Mouse (Mus musculus): ENCODE data around the gene Supt6. TPM values are rescaled to one million over a fixed set of nuclear protein-coding genes. Genes with fewer than 3 reads are reported as not detected.
A peak's percentile ranks its signal among the peaks of the same experiment; 100 is the strongest.
"Not testable (repeated sequence)": the region's sequence is repeated elsewhere in the genome, so short reads cannot be mapped to it uniquely, and the experiment has no call there.

Supt6 gene
- polyA plus RNA-seq, 1 experiment from 2014 or later, result 11.1 TPM

DNA sequence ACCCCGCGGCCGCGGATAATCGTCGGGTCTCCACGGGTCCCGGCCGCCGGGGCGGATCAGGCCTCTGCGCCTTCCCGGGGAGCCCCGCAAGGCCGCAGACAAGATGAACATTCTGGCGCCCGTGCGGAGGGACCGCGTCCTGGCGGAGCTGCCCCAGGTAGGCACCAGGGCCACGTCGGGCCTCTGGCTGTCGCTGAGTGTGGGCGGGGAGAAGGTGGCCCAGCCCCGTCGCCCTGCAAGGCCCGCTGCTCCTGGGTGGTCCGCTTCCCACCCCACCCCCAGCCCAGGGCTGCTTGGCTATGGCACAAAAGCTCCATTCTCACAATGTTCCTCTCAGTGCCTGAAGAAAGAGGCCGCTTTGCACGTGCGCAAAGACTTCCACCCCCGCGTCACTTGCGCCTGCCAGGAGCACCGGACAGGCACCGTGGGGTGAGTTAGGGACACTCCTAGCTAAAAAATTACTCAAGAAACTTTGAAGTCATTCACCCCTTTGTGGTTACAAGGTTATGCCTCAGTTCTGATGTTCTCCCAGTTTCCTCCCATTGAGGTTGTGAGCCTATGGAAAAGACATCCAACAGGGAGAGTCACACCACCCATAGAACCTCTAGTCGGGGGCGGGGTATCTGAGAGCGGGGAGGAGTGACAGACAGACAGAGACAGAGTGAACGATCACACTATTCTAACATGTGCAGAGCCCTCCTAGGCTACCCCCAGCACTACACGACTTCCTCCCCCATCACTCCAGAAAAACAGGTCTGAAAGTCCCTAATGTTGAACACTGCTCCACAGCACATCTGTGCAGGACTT is 56.4 kb downstream of the Supt6 start:
- H3K36me3 ChIP-seq (ENCODE audit: control insufficient read depth, insufficient read depth, low read length), result peaks cover 7% of the 10 kb centered on the region
- H3K9me3 ChIP-seq (ENCODE audit: control insufficient read depth, low read length), result no peaks in the 10 kb centered on the region
- peak overlapping the region; percentile 96 for H3K27ac ChIP-seq (replicated peaks)
- DNase-seq (ENCODE audit: low spot score), result peak; percentile 75
- H3K27me3 ChIP-seq (ENCODE audit: control insufficient read depth, insufficient read depth, low read length), result no peaks in the 10 kb centered on the region
- H3K4me2 ChIP-seq (replicated peaks; ENCODE audit: low read depth), result peak overlapping the region; percentile 88
- TF ChIP-seq EP300 (optimal IDR thresholded peaks at IDR 0.05), result no peak
- no peak for TF ChIP-seq CTCF (IDR thresholded peaks at IDR 0.05; ENCODE audit: low read depth)
- H3K4me3 ChIP-seq (ENCODE audit: low read depth, low read length), result peak overlapping the region; percentile 72
- peak overlapping the region; percentile 82 for H3K9ac ChIP-seq (ENCODE audit: low read length)
- ATAC-seq (ENCODE audit: low FRiP score, low TSS enrichment), result peak; percentile 65
- H3K4me1 ChIP-seq (replicated peaks; ENCODE audit: control insufficient read depth, insufficient read depth), result no peaks in the 10 kb centered on the region
- WGBS, result under 1% methylated on average over 42 of the region's 42 CpGs

GRCm38 (mm10) chr11:78188331-78189233 is 57.2 kb downstream of the Supt6 start, which contains the start of gene Rab34:
TSS of gene Rab34 (plus strand) at chr11:78188430.
- peak; percentile 77 for ATAC-seq (ENCODE audit: low FRiP score, low TSS enrichment)
- Histone ChIP-seq H3K4me3 (ENCODE audit: low read depth, low read length) (peak within 1 kb of the TSS; percentile 72), H3K27me3 (ENCODE audit: control insufficient read depth, insufficient read depth, low read length) (no peaks in the 10 kb centered on the region), H3K9me3 (ENCODE audit: control insufficient read depth, low read length) (no peaks in the 10 kb centered on the region), H3K27ac (replicated peaks) (peak within 1 kb of the TSS; percentile 96), H3K36me3 (ENCODE audit: control insufficient read depth, insufficient read depth, low read length) (peaks cover 7% of the 10 kb centered on the region), H3K9ac (ENCODE audit: low read length) (peak within 1 kb of the TSS; percentile 82), H3K4me2 (replicated peaks; ENCODE audit: low read depth) (peak within 1 kb of the TSS; percentile 88), H3K4me1 (replicated peaks; ENCODE audit: control insufficient read depth, insufficient read depth) (no peaks in the 10 kb centered on the region)
- peak; percentile 77 for DNase-seq (ENCODE audit: low spot score)
- WGBS, result under 1% methylated on average over 78 of the region's 80 CpGs
- no peak; the same call in 1 of the 2 replicates for TF ChIP-seq CTCF (IDR thresholded peaks at IDR 0.05; ENCODE audit: low read depth)
- TF ChIP-seq EP300 (optimal IDR thresholded peaks at IDR 0.05), result no peak

- not testable (repeated sequence) for H3K27me3 ChIP-seq (ENCODE audit: control insufficient read depth, insufficient read depth, low read length); H3K9me3 ChIP-seq (ENCODE audit: control insufficient read depth, low read length); H3K4me1 ChIP-seq (replicated peaks; ENCODE audit: control insufficient read depth, insufficient read depth); H3K27ac ChIP-seq (replicated peaks); H3K4me3 ChIP-seq (ENCODE audit: low read depth, low read length); H3K4me2 ChIP-seq (replicated peaks; ENCODE audit: low read depth); H3K9ac ChIP-seq (ENCODE audit: low read length); ATAC-seq (ENCODE audit: low FRiP score, low TSS enrichment); H3K36me3 ChIP-seq (ENCODE audit: control insufficient read depth, insufficient read depth, low read length); DNase-seq (ENCODE audit: low spot score)
- 91% methylated on average over 6 of the region's 6 CpGs for WGBS
These were observed 61.1 kb downstream of the Supt6 start for GRCm38 (mm10) chr11:78184702-78185101.

GRCm38 (mm10) chr11:78183884-78184514 is 61.8 kb downstream of the Supt6 start:
- no peak overlapping the region for H3K27ac ChIP-seq (replicated peaks)
- H3K27me3 ChIP-seq (ENCODE audit: control insufficient read depth, insufficient read depth, low read length), result no peaks in the 10 kb centered on the region

DNA sequence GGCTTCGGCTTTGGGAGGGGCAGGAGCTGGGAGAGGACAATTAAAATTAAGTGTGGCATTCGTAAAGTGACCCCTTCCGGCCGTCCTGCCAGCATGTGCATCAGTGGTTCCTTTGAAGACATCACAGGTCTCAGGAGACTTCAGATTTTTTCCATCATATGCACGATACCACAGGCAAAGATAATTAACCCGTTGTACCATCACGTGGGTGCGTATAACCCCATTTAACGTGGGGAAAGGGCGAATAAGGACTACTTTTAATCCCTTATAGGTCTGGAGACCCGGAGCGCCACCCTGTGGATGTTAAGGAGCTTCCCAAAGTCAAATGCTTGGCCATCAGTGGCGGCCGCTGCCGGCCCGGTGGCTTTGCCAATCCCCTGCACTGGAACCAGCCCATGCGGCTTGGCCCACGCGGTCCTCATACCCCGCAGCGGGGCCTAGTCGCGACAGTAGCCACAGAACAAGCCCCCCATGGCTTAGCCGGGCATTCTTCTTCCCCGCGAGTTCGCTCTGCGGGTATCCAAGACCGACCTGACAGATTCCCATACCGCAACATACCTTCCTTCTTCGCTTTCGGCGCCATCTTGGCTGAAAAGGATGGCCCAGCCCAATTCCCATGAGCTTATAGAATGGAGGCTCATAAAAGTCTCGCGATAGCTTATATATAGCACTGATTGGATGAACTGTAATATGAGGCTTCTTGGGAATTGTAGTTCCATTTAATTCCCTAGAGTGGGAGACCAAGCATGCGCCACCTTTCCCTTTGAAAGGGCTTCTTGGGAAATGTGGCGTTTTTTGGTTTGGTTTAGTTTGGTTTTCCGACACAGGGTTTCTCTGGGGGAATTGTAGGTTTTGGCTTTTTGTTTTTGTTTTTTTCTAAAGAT is 62.6 kb downstream of the Supt6 start, which contains the start of gene Rpl23a:
TSS of gene Rpl23a (minus strand) at position 624 of the 884 bp plus-strand sequence.
- Histone ChIP-seq H3K9ac (ENCODE audit: low read length) (peak within 1 kb of the TSS; percentile 91), H3K27ac (replicated peaks) (peak within 1 kb of the TSS; percentile 92), H3K4me2 (replicated peaks; ENCODE audit: low read depth) (peak within 1 kb of the TSS; percentile 63), H3K27me3 (ENCODE audit: control insufficient read depth, insufficient read depth, low read length) (no peaks in the 10 kb centered on the region), H3K4me3 (ENCODE audit: low read depth, low read length) (peak within 1 kb of the TSS; percentile 84), H3K4me1 (replicated peaks; ENCODE audit: control insufficient read depth, insufficient read depth) (no peaks in the 10 kb centered on the region), H3K9me3 (ENCODE audit: control insufficient read depth, low read length) (no peaks in the 10 kb centered on the region), H3K36me3 (ENCODE audit: control insufficient read depth, insufficient read depth, low read length) (peaks cover 3% of the 10 kb centered on the region; the same call in 1 of the 2 replicates)
- TF ChIP-seq CTCF (IDR thresholded peaks at IDR 0.05; ENCODE audit: low read depth), result peak; percentile 61
- TF ChIP-seq EP300 (optimal IDR thresholded peaks at IDR 0.05), result peak; percentile 97
- DNase-seq (ENCODE audit: low spot score), result peak; percentile 83
- WGBS, result under 1% methylated on average over 38 of the region's 38 CpGs
- peak; percentile 90 for ATAC-seq (ENCODE audit: low FRiP score, low TSS enrichment)

More at GRCm38 (mm10) chr11:78183884-78184514, 61.8 kb downstream of the Supt6 start:
- H3K4me1 ChIP-seq (replicated peaks; ENCODE audit: control insufficient read depth, insufficient read depth), result no peaks in the 10 kb centered on the region
- H3K36me3 ChIP-seq (ENCODE audit: control insufficient read depth, insufficient read depth, low read length), result peaks cover 3% of the 10 kb centered on the region; the same call in 1 of the 2 replicates
- TF ChIP-seq CTCF (IDR thresholded peaks at IDR 0.05; ENCODE audit: low read depth) (no peak; the same call in 1 of the 2 replicates), EP300 (optimal IDR thresholded peaks at IDR 0.05) (no peak)
- ATAC-seq (ENCODE audit: low FRiP score, low TSS enrichment) (no peak; the same call in 1 of the 2 replicates), DNase-seq (ENCODE audit: low spot score) (no peak)
- peak overlapping the region; percentile 63 for H3K4me2 ChIP-seq (replicated peaks; ENCODE audit: low read depth)
- no peak overlapping the region for H3K9ac ChIP-seq (ENCODE audit: low read length)
- 40% methylated on average over 10 of the region's 10 CpGs for WGBS
- H3K9me3 ChIP-seq (ENCODE audit: control insufficient read depth, low read length), result no peaks in the 10 kb centered on the region
- peak overlapping the region; percentile 84; the same call in 1 of the 2 replicates for H3K4me3 ChIP-seq (ENCODE audit: low read depth, low read length)
